Mouse (Mus musculus) left cerebral cortex, adult 2 months (tissue): ENCODE measurements around the gene Tmem214. TPM values are rescaled to one million over a fixed set of nuclear protein-coding genes. Genes with fewer than 3 reads are reported as not detected.

Experiments
- DNase-seq, 2 experiments: peaks; one replicate each; pipeline ENCODE4 v3.0.0; 2021 to 2022; ENCODE audit warnings: low spot score in 2 of 2, mixed read lengths in 1 of 2; ENCODE audit errors: extremely low spot score in 1 of 2
- H3K27ac ChIP-seq: fragments of 200-600 bp; 2 replicates; pipeline ENCODE4 v1.8.1; 2022
- H3K4me3 ChIP-seq: fragments of 200-600 bp; 2 replicates; pipeline ENCODE4 v1.8.1; 2022
- CTCF ChIP-seq: fragments of 200-600 bp; IDR thresholded peaks from 2 replicates; pipeline ENCODE4 v1.8.1; 2022; ENCODE audit warnings: antibody characterized with exemption, mild to moderate bottlenecking, moderate library complexity
- intact Hi-C: fragments of 180-260 bp; cut with DNase I; formaldehyde crosslinking; loops from one replicate; pipeline ENCODE4 v1.15.1; 2025
- total RNA-seq, 2 experiments: library from RNA; stranded (reverse); gene quantifications; 2 replicates each; pipeline ENCODE4 v1.2.3; 2021

The Tmem214 gene
- total RNA-seq, 2 experiments from 2014 or later = 64.2 to 71.0 TPM

DNA sequence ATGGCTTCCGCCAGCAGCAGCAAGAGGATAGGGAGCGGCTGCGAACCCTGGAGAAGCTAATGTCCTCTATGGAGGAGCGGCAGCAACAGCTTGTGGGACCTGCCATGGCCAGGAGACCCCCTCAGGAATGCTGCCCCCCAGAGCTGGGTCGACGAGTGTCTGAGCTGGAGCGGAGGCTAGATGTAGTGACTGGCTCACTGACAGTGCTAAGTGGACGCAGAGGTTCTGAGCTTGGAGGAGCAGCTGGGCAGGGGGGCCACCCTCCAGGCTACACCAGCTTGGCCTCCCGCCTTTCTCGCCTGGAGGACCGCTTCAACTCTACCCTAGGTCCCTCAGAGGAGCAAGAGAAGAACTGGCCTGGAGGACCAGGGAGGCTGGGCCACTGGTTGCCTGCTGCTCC, 49.5 kb downstream of the Tmem214 start:
- TF ChIP-seq CTCF = no peak
- H3K4me3 ChIP-seq = no peak overlapping the region
- no peak for DNase-seq
- intact Hi-C loops = no loop called here
- H3K27ac ChIP-seq = no peak overlapping the region

DNA sequence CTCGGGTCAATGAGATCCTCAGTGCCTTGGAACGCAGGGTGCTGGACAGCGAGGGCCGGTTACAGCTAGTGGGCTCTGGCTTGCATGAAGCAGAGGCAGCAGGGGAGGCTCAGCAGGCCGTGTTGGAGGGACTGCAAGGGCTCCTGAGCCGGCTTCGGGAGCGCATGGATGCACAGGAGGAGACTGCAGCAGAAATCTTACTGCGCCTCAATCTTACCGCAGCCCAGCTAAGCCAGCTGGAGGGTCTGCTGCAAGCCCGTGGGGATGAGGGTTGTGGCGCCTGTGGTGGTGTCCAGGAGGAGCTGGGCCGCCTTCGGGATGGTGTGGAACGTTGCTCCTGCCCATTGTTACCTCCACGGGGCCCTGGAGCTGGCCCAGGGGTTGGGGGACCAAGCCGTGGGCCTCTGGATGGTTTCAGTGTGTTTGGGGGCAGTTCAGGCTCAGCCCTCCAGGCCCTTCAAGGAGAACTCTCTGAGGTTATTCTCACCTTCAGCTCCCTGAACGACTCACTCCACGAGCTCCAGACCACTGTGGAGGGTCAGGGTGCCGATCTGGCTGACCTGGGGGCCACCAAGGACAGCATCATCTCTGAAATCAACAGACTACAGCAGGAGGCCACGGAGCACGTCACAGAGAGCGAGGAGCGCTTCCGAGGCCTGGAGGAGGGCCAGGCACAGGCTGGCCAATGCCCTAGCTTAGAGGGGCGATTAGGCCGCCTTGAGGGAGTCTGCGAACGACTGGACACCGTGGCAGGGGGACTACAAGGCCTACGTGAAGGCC, 50.3 kb downstream of the Tmem214 start:
- intact Hi-C loops = no loop called here
- TF ChIP-seq CTCF = no peak
- Histone ChIP-seq H3K4me3 (no peak overlapping the region), H3K27ac (no peak overlapping the region)
- no peak for DNase-seq

DNA sequence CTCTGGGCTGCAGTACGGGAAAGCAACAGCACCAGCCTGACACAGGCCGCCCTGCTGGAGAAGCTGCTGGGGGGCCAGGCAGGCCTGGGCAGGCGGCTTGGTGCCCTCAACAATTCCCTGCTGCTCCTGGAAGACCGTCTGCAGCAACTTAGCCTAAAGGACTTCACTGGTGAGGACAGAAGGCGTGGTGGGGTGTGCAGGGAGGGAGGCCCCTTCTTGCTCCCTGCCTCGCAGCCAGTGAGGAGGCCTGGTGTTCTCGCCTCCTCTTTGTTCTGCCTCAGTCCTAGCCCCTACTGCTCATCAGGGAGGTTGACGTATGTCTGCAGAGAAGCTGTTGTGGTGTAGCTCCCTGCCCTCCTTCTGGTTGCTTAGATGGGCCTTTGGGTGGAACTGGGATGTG, 50.9 kb downstream of the Tmem214 start:
- intact Hi-C loops = no loop called here
- TF ChIP-seq CTCF = no peak
- Histone ChIP-seq H3K4me3 (no peak overlapping the region), H3K27ac (no peak overlapping the region)
- DNase-seq = no peak

- DNase-seq = no peak
- H3K4me3 ChIP-seq = no peak overlapping the region
- H3K27ac ChIP-seq = no peak overlapping the region
- intact Hi-C loops = loop anchor here (10.0 kb wide), 1 partner anchor 1535 kb away; the partner anchor contains the start of gene Ppp1cb
- no peak for TF ChIP-seq CTCF
Measured at GRCm38 (mm10) chr5:30919831-30920614, 52.2 kb downstream of the Tmem214 start.

GRCm38 (mm10) chr5:30920621-30921020, 52.8 kb downstream of the Tmem214 start:
- Histone ChIP-seq H3K4me3 (no peak overlapping the region), H3K27ac (no peak overlapping the region)
- DNase-seq = no peak
- intact Hi-C loops = loop anchor here (10.0 kb wide), 1 partner anchor 1534 kb away; the partner anchor contains the start of gene Ppp1cb
- TF ChIP-seq CTCF = no peak

- intact Hi-C loops = loop anchor here (10.0 kb wide), 1 partner anchor 1533 kb away; the partner anchor contains the start of gene Ppp1cb
- H3K4me3 ChIP-seq = peak within 1 kb of the TSS; percentile 75
- peak; percentile 86 to 90 for DNase-seq
- H3K27ac ChIP-seq = peak within 1 kb of the TSS; percentile 89
- peak; percentile 86 for TF ChIP-seq CTCF
Measured at GRCm38 (mm10) chr5:30921256-30922033, 53.6 kb downstream of the Tmem214 start, which contains the start of gene Khk. Khk (plus strand) TSS chr5:30921431.

GRCm38 (mm10) chr5:30922581-30923041, 54.8 kb downstream of the Tmem214 start:
- no peak overlapping the region for H3K4me3 ChIP-seq
- TF ChIP-seq CTCF = no peak
- intact Hi-C loops = loop anchor here (10.0 kb wide), 1 partner anchor 1532 kb away; the partner anchor contains the start of gene Ppp1cb
- DNase-seq = no peak
- H3K27ac ChIP-seq = no peak overlapping the region; the same call in 1 of the 2 replicates

DNA sequence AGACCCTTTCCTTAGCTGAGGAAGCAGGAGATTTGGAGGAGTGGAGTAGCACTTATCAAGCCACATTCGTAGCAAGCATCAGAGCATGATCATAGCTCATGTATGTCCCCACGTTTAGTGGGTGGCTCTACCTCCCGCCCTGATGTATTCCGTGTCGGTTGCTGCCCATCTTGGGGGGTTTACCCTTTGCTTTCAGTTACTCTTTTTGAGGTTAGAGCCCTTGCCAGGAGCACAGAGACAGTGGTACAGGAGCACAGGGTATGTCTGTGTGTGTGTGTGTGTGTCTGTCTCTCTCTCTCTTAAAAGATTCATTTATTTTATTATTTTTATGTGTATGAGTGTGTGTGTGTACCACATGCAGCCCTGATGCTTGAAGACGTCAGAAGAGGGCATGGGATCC, 55.3 kb downstream of the Tmem214 start:
- H3K4me3 ChIP-seq = no peak overlapping the region
- H3K27ac ChIP-seq = no peak overlapping the region
- DNase-seq = no peak
- TF ChIP-seq CTCF = no peak
- intact Hi-C loops = loop anchor here (10.0 kb wide), 1 partner anchor 1532 kb away; the partner anchor contains the start of gene Ppp1cb

DNA sequence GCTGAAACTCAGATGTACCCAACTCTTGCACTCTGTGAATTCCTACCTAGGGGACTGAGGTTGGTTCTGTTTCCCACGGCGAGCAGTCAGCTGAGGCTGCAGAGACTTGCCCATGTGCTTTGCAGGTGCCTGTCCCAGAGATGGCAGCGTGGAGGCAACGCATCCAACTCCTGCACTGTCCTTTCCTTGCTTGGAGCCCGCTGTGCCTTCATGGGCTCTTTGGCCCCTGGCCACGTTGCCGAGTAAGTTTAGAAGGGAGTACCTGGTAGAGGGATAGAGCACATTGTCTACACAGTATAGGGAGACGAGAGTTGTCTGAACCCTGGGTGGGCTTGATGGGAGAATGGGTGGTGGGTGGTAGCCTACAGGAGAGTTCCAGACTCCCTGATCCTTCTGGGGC, 56.8 kb downstream of the Tmem214 start:
- no peak overlapping the region for H3K4me3 ChIP-seq
- TF ChIP-seq CTCF = no peak
- intact Hi-C loops = loop anchor here (10.0 kb wide), 1 partner anchor 1530 kb away; the partner anchor contains the start of gene Ppp1cb
- no peak for DNase-seq
- no peak overlapping the region for H3K27ac ChIP-seq

DNA sequence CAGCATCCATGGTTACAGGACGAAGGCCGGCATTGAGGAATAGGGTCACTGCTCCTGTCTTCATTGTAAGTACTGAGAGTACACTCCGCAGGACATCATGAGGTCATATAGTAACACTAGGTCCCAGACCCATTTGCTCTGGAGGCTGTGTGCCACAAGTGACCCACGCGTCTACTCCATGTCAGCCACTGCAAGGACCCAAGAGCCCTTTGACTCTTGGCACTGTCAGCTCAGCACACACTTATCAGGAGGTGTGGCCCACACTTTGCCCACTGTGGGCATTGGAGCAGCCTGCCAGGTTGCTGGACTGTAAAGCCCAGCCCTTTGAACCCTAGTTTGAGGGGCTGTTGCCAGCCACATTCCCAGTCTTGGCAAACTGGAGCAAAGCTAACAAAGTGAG, 57.4 kb downstream of the Tmem214 start:
- intact Hi-C loops = loop anchor here (10.0 kb wide), 1 partner anchor 1530 kb away; the partner anchor contains the start of gene Ppp1cb
- no peak for DNase-seq
- no peak overlapping the region for H3K27ac ChIP-seq
- no peak for TF ChIP-seq CTCF
- H3K4me3 ChIP-seq = no peak overlapping the region

DNA sequence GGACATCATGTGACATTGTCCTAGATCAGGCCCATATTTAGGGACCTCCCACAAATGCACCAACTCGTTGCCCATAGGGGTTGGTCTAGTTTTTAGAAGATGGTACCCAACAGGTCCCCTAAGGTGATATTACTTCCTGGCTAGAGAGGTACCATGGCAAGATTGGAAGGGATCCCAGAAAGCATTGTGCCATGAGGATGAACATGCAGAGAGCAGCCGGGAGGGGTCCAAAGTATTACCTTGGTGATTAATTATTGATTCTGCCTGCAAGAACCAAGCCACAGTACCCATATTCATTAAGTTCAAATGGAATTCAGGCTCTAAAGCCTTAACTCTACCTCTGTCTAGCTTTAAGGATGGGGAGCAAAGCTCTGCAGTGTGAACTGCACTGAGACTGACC, 58.3 kb downstream of the Tmem214 start:
- intact Hi-C loops = loop anchor here (10.0 kb wide), 1 partner anchor 1529 kb away; the partner anchor contains the start of gene Ppp1cb
- DNase-seq = no peak
- Histone ChIP-seq H3K27ac (no peak overlapping the region), H3K4me3 (no peak overlapping the region)
- TF ChIP-seq CTCF = no peak
